Mouse (Mus musculus): ENCODE results near the gene Tnnc1.

Tnnc1 gene

GRCm38 (mm10) chr14:31208084-31208483 is at the start of gene Tnnc1:
Gene Tnnc1, plus strand, starts transcription at chr14:31208312.
- no peak for DNase-seq

DNA sequence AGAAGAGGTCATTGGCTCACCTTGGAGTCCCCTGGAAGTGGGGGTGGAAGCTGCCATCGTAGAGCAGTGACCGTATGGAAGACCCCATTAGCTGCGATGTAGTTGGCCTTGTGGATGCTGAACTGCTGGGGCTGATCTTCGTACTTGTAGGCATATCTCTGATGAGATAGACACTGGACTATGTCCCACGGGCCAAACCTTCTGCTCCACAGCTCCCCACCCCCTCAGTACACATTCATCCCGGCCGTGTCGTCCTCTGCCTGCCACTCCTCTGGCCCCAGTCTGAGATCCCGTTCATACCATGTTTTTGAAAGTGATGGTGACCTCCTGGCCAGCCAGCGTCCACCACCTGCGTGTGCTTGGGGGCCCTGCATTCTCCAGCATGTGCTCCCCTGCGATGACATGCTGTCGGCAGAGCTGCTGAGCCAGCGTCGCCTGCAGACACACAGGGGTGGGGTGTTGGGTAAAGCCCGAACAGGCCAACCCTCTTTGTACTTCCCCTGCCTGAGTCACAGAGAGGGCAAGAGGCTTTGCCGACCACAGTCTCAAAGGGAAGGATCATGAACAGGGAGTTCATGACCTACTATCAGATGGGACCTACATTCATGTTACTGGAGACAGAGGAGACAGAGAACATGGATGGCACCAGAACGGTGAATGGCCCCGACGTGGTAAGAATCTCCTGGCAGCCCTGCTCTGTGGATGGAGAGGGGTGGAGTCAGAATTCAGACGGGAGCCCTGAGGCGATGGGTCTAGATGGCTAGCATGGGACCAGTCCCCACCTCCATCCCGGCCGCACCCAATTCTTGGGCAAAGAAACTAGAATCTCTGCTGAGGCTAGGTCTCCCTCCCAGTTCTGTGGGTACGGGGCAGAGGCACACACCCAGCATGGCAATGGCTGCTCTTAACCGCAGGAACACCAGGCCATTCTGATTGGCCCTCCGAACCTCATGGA is 47.6 kb upstream of the Tnnc1 start:
- DNase-seq, result no peak

DNA sequence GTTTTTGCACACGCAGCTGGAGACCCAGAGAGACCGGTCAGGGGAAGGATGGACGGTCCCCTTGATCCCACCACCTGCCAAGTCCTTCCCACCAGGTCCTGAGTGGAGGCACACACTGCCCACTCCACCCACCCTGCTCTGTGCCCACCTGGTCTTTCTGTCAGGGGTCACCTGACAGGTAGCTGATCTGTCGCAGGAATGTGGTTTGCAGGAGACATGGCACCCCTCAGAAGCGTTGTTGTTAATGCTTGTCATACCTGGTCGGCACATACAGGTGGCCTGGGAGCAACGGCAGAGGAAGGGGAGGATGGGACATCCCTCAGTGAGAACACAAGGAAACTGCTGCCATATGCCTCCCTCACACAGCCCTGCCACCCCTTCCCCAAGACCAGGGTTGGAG is 46.9 kb upstream of the Tnnc1 start:
- DNase-seq, result no peak

DNA sequence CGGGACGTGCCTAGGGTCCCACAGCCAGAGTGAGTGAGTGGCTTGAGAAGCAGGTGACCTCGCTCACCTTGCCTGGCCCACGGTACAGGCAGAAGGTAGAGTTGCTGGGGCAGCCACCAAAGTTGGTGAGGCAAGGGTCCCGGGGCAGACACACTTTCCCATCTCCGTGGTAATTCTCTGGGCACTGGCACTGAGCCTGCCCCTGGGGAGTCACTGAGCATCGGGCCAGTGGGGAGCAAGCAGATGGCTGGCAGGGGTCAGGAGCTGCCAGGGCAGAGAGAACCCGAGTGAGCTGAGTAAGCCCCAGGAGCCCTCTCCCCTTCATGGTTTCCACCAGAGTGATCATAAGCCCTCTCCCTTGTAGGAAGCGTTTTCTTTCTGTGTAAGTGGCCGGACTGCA is 46.5 kb upstream of the Tnnc1 start:
- DNase-seq, result no peak

DNA sequence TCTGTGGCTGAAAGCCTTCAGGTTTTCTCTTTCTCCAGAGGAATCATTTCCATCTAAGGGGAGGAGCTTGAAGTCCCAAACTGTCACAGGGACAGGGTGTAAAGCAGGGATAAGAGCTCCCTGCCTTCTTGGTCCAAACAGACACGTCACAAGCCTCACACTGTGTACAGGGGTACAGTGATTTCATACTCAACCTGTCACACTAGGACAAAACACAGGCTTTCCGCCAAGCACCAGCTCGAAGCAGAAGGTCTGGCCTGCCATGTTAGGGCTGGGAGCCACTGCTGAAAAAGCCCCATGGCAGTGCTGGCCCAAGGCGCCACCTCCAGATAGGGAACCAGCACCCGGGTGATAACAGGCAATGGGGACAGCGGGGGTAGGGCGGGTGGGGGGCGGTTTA is 44.0 kb upstream of the Tnnc1 start:
- no peak for DNase-seq

- no peak for DNase-seq
Observed at GRCm38 (mm10) chr14:31165010-31165409, 43.1 kb upstream of the Tnnc1 start.

GRCm38 (mm10) chr14:31165458-31165857 is 42.7 kb upstream of the Tnnc1 start:
- DNase-seq, result no peak

- no peak for DNase-seq
Observed at GRCm38 (mm10) chr14:31165991-31166630, 42.0 kb upstream of the Tnnc1 start.

GRCm38 (mm10) chr14:31166827-31167226 is 41.3 kb upstream of the Tnnc1 start:
- DNase-seq, result no peak

DNA sequence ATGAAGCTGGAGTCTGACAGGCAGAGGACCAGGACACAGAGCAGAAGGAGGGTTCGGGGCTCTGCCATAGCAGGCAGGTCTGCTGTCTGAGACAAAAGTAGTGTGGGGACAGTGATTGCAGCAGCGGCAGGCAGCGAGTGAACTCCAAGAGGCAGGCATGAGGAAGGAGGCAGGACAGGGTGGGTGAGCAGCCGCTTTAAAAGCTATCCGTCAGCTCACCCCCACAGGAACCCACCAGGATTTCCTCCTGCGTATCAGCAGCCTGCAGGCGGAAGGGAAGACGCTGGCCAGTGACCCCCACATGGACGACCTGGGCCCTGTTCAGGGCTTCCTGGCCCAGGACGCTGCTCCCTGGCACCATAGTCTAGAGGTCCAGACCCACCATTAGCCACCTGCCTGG is 39.7 kb upstream of the Tnnc1 start, which contains the start of gene Stab1:
Stab1 (minus strand) TSS at position 217 of the 400 bp plus-strand sequence.
- peak; percentile 55 to 56 for DNase-seq

DNA sequence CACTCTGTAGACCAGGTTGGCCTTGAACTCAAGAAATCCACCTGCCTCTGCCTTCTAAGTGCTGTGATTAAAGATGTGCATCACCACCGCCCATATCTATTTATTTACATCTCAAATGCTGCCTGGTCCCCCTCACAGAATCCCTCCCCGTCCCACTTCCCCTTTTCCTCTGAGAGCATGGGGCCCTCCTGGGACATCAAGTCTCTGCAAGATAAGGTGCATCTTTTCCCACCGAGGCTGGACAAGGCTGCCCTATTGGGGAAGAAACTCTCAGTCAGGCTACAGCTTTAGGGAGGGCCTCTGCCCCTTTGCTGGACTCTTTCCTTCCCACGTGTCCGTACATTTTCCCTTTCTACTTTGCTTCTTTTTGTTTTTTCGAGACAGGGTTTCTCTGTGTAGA is 38.6 kb upstream of the Tnnc1 start:
- no peak for DNase-seq

DNA sequence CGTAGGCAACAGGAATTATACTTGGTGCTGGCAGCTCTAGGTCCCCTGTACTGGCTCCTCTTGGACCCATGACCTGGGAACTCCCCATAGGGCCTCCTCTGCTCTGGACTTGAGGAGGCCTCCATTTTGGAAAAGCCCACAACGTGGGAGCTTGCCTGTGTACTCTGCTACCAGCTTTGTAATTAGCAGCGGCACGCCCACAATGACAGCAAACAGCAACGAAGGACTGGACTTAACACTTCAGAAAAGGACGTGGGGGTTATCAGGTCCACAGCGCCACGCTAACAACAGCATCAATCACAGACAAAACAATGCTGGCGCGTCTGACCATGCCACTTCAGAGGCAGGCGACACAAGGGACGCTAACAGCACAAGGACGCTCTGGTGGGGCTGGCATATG is 37.1 kb upstream of the Tnnc1 start:
- DNase-seq, result no peak

DNA sequence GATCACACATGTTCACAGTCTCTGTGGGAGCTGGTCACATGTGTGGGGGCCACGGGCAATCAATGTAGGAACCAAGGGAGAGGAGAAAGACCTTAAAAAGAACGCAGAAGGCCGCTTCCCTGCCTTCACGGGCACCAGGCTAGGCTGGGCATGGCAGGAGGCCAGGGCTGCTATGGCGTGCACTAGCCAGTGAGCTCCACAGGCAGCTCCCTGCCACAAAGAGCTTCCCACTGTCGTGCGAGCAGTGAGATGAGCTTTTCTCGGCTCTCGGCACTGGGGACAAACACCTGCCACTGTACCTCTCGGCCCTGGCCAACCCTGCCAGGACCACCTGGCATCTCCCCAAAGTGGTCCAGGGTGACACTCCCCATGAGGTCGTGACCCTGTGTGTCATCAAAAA is 36.7 kb upstream of the Tnnc1 start:
- DNase-seq, result no peak

DNA sequence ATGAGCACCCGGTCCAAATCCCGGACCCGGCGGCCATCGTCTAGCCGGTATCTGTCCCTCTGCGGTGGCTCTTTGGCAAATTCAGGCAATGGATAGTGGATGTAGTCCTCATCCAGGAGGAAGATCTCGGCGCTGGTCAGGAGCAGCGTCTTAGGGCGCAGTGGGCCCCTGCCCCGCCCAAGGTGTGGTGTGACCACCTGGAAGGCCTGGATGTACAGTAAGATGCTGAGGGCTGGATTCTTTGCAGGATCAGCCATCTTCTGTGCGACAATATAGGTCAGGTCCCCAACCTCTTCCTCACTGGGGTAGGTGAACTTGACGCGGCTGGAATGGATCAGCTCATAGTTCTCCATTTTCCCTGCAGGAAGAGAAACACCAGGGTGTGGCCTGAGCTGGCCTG is 36.3 kb upstream of the Tnnc1 start:
- no peak for DNase-seq

DNA sequence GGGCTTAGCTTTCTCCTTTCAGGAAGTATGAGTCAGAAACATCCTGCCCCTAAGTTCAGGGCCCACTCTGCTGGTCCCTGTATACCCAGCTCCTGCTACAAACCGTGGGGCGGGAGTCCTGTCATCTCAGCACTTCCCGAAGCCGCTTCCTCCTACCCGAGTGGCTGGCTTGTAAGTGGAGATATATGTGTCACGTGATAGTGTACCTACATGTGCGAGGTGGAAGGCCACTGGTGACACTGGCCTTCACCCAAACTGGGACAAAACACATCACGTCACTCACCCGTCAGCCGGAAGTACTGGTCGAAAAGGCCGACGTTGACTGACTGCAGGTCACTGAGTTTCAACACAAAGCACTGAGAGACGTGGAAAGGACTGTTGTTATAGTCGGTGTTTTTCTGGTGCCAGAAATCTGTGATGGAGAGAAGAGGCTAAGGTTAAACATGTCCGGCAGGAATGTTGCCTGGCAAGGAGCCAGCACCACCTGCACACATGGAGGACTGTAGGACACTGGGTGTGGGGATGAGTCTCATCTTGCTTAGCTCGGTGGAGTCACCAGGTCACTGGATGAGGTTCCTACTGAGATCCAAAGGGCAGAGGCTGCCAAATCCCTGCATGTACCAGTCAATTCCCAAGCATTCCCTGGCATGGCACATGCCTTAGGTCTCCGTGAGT is 35.2 kb upstream of the Tnnc1 start:
- DNase-seq, result peak in 1 of 2 experiments; percentile 35

DNA sequence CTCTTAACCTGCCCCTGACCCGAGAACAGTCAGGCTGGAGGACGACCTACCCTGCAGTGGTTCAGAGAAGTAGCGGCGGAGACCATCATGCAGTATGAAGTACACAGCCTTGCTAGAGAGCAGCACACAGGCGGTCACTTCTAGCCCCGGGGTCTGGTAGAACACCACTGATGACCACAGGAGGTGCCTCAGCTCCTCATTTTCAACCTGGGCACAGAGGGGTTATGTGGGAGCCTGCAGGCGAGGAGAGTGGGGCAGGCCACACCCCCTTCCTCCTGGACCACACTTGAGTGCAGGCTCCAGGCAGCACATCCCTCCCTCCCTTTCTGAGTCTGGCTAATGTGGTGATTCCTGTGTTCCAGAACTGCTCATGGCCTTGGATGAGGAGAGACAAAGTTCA is 34.6 kb upstream of the Tnnc1 start:
- DNase-seq, result no peak

- no peak for DNase-seq
Observed at GRCm38 (mm10) chr14:31177287-31177686, 30.8 kb upstream of the Tnnc1 start.

DNA sequence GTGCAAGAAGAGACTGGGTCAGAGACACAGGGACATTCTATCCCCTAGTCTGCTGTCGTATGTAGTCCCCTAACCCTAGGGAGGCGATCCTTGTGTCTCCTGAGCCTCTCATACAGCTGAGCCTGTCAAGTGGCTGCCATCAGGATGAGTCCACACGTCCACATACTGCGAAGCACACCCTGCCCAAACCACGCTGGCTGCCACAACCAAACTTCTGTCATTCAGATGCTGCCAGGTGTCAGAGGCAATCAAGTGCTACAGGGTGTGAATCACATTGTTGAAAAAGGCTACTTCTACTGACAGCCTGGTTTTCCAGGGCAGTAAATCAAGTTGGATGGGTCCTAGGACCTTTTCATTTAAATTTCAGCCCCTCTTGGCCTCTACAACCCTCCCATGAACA is 30.4 kb upstream of the Tnnc1 start:
- no peak for DNase-seq

DNA sequence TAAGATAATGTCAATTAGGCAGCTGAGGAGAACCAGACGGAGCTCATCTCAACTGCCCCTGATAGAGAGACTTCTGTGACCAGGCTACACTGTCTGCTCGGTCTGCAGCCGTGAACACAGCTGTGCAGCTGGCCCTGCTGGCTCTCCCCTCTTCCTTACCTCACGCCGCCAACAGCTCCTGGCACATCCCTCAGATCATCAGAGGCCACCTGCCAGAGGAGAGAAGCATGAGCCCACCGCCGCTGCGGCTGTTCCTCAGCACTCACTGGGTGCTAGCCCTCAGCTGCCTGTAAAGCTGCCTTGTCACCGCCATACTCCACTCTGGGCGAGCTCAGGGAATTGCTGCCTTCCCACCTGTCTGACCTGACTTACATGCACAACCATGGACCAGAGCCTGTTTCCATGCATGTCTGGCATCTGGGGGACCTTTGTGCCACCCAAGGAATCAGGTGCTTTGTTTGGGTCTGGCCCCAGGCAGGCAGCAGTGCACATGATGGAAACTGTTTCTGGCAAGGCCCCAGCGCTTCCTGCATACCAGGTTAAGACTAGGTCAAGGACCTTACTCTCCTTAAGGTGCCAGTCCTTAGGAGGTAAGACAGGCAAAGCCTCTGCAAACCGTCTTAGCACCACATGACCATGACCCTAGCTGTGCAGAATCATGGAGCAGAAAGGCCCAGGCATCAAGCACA is 28.3 kb upstream of the Tnnc1 start:
- DNase-seq, result peak; percentile 81 to 87

- DNase-seq, result peak in 1 of 2 experiments; percentile 29
Observed at GRCm38 (mm10) chr14:31181512-31181911, 26.6 kb upstream of the Tnnc1 start.

DNA sequence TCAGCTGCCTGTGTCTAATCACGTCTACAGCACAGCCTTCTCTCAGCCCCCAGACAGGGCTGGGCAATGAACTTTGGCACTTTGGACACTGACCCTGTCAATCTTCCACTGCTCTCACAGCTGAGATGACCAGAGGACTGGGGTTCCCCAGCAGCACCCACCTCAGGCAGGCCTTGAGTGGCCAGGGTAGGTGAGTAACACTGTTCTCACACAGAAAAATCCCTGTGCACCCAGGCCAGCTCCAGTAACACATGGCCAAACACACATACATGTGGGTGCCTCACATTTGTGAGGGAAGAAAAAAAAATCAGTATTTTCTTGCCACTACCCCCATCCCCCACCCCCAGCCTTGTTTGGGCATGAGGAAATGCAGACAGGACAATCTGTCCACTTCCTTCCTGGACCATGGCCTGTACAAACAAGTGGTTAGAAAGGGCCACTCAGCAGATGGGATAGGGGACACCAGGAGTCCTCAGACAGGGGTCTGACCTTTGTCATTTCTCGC is 25.3 kb upstream of the Tnnc1 start:
- peak; percentile 73 to 74 for DNase-seq

GRCm38 (mm10) chr14:31183541-31183940 is 24.6 kb upstream of the Tnnc1 start:
- no peak for DNase-seq

- no peak for DNase-seq
Observed at GRCm38 (mm10) chr14:31184195-31184594, 23.9 kb upstream of the Tnnc1 start.
